Mouse (Mus musculus) cortical plate, adult 2 months (tissue): Measurements from ENCODE around the gene Tnfrsf19. TPM values are rescaled to one million over a fixed set of nuclear protein-coding genes. Genes with fewer than 3 reads are reported as not detected.
A peak's percentile ranks its signal among the peaks of the same experiment; 100 is the strongest.

Source experiments
- H3K27ac ChIP-seq: fragments of 200-500 bp; 2 replicates; pipeline ENCODE4 v1.5.1; 2012; ENCODE audit warnings: low read length, control low read depth, inconsistent platforms; ENCODE audit not compliant: insufficient read depth
- H3K4me1 ChIP-seq: fragments of 200-500 bp; 2 replicates; pipeline ENCODE4 v1.6.1; 2011; ENCODE audit warnings: low read length; ENCODE audit not compliant: control insufficient read depth, insufficient read depth
- H3K4me3 ChIP-seq: fragments of 200-500 bp; 2 replicates; pipeline ENCODE4 v1.5.1; 2011; ENCODE audit warnings: mild to moderate bottlenecking, low read length, control low read depth; ENCODE audit not compliant: insufficient read depth
- CTCF ChIP-seq: fragments of 200-500 bp; IDR thresholded peaks from 2 replicates; pipeline ENCODE4 v1.5.1; 2011; ENCODE audit warnings: mild to moderate bottlenecking, control low read depth, low read length; ENCODE audit not compliant: insufficient read depth; ENCODE audit errors: extremely low read depth
- POLR2A ChIP-seq: fragments of 200-500 bp; IDR thresholded peaks from 2 replicates; pipeline ENCODE4 v1.6.1; 2011; ENCODE audit warnings: mild to moderate bottlenecking, low read length, control low read depth; ENCODE audit not compliant: insufficient read depth; ENCODE audit errors: extremely low read depth
- polyA plus RNA-seq: library from polyadenylated mRNA; depleted of rRNA; stranded (reverse); fragments of >200 nt; gene quantifications from 2 replicates; pipeline ENCODE4 v1.2.3, GENCODE M21; 2012; rRNA removed

The Tnfrsf19 gene
- polyA plus RNA-seq = 56.8 and 59.1 TPM in 2 replicates

GRCm38 (mm10) chr14:61046091-61046681 is at the start of gene Tnfrsf19:
Gene Tnfrsf19 (minus strand): TSS chr14:61046490.
- Histone ChIP-seq H3K27ac (peak within 1 kb of the TSS; percentile 76), H3K4me1 (no peaks in the 10 kb centered on the region), H3K4me3 (peak within 1 kb of the TSS; percentile 39)
- TF ChIP-seq CTCF (no peak), POLR2A (peak; percentile 87)

GRCm38 (mm10) chr14:61092073-61092472 is 45.8 kb upstream of the Tnfrsf19 start:
- Histone ChIP-seq H3K4me3 (no peak overlapping the region), H3K27ac (no peak overlapping the region), H3K4me1 (0 out of 2 replicates have a peak, but pooled peaks cover 2% of the 10 kb centered on the region)
- no peak for TF ChIP-seq CTCF
- no peak for TF ChIP-seq POLR2A

GRCm38 (mm10) chr14:61090955-61091354 is 44.7 kb upstream of the Tnfrsf19 start:
- no peak overlapping the region for H3K4me3 ChIP-seq
- no peak overlapping the region for H3K27ac ChIP-seq
- no peak for TF ChIP-seq POLR2A
- TF ChIP-seq CTCF = no peak
- 0 out of 2 replicates have a peak, but pooled peaks cover 2% of the 10 kb centered on the region for H3K4me1 ChIP-seq

- TF ChIP-seq POLR2A (no peak), CTCF (no peak)
- Histone ChIP-seq H3K27ac (no peak overlapping the region), H3K4me3 (no peak overlapping the region), H3K4me1 (0 out of 2 replicates have a peak, but pooled peaks cover 2% of the 10 kb centered on the region)
Measured at GRCm38 (mm10) chr14:61088187-61088586, 41.9 kb upstream of the Tnfrsf19 start.

GRCm38 (mm10) chr14:61085325-61085724 is 39.0 kb upstream of the Tnfrsf19 start:
- H3K27ac ChIP-seq = no peak overlapping the region
- H3K4me3 ChIP-seq = no peak overlapping the region
- TF ChIP-seq POLR2A (no peak), CTCF (peak; percentile 78)
- H3K4me1 ChIP-seq = no peaks in the 10 kb centered on the region

GRCm38 (mm10) chr14:61069555-61069954 is 23.3 kb upstream of the Tnfrsf19 start:
- H3K4me1 ChIP-seq = no peaks in the 10 kb centered on the region
- no peak overlapping the region for H3K4me3 ChIP-seq
- no peak for TF ChIP-seq POLR2A
- H3K27ac ChIP-seq = no peak overlapping the region

- Histone ChIP-seq H3K4me1 (peaks cover 3% of the 10 kb centered on the region; the same call in 1 of the 2 replicates), H3K4me3 (no peak overlapping the region), H3K27ac (no peak overlapping the region)
- TF ChIP-seq POLR2A = no peak
- no peak for TF ChIP-seq CTCF
Measured at GRCm38 (mm10) chr14:61061729-61062128, 15.4 kb upstream of the Tnfrsf19 start.

GRCm38 (mm10) chr14:61059316-61059945 is 13.1 kb upstream of the Tnfrsf19 start:
- TF ChIP-seq POLR2A = no peak
- TF ChIP-seq CTCF = no peak
- H3K4me1 ChIP-seq = peaks cover 5% of the 10 kb centered on the region; the same call in 1 of the 2 replicates
- no peak overlapping the region for H3K4me3 ChIP-seq
- H3K27ac ChIP-seq = no peak overlapping the region

GRCm38 (mm10) chr14:61056962-61057361 is 10.7 kb upstream of the Tnfrsf19 start:
- TF ChIP-seq CTCF (no peak), POLR2A (no peak)
- Histone ChIP-seq H3K4me3 (peak overlapping the region; percentile 22), H3K4me1 (peaks cover 5% of the 10 kb centered on the region; the same call in 1 of the 2 replicates), H3K27ac (no peak overlapping the region)

- Histone ChIP-seq H3K4me3 (peak overlapping the region; percentile 22), H3K27ac (no peak overlapping the region), H3K4me1 (peaks cover 2% of the 10 kb centered on the region; the same call in 1 of the 2 replicates)
- TF ChIP-seq CTCF (no peak), POLR2A (no peak)
Measured at GRCm38 (mm10) chr14:61056445-61056844, 10.2 kb upstream of the Tnfrsf19 start.

- Histone ChIP-seq H3K27ac (no peak overlapping the region), H3K4me3 (no peak overlapping the region; the same call in 1 of the 2 replicates), H3K4me1 (peaks cover 1% of the 10 kb centered on the region; the same call in 1 of the 2 replicates)
- TF ChIP-seq POLR2A (no peak), CTCF (no peak)
Measured at GRCm38 (mm10) chr14:61055864-61056263, 9.6 kb upstream of the Tnfrsf19 start.
